Mouse (Mus musculus) skeletal muscle tissue, adult 2 months (tissue): ENCODE data around the gene Pik3r5.

Experiments used
- DNase-seq: peaks from one replicate; pipeline ENCODE4 v3.0.0-alpha.2; 2012; ENCODE audit warnings: low read depth, low spot score

Pik3r5 gene

GRCm38 (mm10) chr11:68485206-68485942, 53.5 kb downstream of the Pik3r5 start:
- peak; percentile 53 for DNase-seq

- no peak for DNase-seq
Measured at GRCm38 (mm10) chr11:68486093-68486492, 54.2 kb downstream of the Pik3r5 start.

DNA sequence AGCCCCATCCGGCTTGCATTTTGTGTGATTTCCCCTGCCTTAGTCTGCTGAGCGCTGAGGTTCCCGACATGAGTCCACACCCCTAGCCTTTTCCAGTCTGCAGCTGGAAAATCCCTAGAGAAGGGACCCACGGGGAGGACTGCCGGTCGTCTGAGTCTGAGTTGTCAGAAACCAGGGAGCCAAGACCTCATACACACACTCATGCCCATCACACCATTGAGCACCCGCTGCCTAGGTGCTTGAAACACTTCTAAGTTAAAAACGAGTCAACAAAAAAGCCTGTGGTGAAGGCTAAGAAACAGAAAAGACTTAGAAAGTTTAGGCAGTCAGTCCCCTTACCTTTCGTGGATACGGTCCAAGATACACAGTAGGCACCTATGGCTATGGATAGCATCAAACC, 55.8 kb downstream of the Pik3r5 start:
- DNase-seq, result no peak

DNA sequence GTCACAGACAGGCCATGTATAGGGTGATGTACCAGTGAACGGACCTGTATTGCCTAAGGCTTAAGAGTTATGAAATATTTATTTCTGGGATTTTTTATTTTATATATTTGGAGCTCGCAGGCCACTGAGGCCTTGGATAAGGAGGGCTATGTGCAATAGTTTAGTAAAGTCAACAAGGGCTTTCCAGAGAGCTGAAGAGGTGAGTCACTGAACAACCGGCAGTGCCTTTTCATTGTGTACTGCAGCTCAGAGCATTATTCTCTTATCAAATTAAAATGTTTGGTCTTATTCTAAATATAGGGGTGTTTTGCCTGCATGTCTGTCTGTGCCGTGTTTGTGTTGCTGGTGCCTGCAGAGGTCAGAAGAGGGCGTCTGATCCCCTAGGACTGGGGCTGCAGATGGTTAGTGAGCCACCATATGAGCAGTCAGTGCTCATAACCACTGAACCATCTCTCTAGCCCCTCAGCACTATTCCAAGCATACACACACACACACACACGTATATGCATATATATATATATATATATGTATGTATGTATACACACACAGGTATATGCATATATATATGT, 56.4 kb downstream of the Pik3r5 start:
- DNase-seq, result no peak

GRCm38 (mm10) chr11:68489236-68489635, 57.3 kb downstream of the Pik3r5 start:
- DNase-seq, result no peak

- DNase-seq, result no peak
Measured at GRCm38 (mm10) chr11:68492592-68492991, 60.7 kb downstream of the Pik3r5 start.

DNA sequence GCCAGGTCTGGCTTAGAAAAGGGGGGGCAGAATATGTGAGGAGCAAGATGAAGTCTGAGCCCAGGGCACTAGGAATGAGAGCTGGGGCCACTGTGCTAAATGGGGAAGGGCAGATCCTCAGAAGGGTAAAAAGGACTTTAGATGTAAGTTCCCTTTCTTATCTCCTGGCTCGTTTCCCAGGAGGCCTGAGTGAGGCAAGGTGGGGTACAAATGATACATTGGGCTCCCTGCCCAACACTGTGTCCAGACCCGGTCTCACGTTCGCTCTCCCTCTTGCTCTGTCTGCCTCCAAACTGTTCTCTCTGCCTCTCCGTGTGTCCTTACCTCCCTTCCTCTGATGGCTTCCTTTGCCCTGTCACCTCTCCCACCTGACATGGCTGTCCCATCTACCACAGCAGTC, 61.8 kb downstream of the Pik3r5 start:
- DNase-seq, result no peak

- DNase-seq, result no peak
Measured at GRCm38 (mm10) chr11:68497081-68497480, 65.2 kb downstream of the Pik3r5 start.

DNA sequence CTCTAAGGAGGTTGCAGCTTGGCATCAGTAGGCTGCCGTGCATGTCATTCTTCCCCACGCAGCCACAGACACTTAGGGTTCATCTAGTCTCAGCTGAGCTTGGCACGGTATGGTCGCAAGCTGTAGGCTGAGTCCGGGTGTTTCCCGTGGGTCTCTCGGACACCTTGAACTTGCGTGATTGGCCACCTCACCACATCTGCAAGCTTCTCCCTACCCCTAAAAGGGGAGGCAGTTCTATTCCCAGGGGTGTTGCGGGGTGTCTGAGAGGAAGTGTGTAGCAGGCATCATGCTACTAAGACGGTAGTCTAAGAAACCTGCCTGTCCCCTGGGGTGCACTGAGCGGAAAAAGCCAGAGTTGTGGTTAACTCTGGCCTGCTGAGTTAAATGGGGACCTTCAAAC, 66.6 kb downstream of the Pik3r5 start:
- DNase-seq, result no peak

- no peak for DNase-seq
Measured at GRCm38 (mm10) chr11:68498999-68499699, 67.2 kb downstream of the Pik3r5 start.

GRCm38 (mm10) chr11:68500949-68501350, 69.0 kb downstream of the Pik3r5 start:
- DNase-seq, result no peak

- no peak for DNase-seq
Measured at GRCm38 (mm10) chr11:68502408-68502807, 70.5 kb downstream of the Pik3r5 start.

DNA sequence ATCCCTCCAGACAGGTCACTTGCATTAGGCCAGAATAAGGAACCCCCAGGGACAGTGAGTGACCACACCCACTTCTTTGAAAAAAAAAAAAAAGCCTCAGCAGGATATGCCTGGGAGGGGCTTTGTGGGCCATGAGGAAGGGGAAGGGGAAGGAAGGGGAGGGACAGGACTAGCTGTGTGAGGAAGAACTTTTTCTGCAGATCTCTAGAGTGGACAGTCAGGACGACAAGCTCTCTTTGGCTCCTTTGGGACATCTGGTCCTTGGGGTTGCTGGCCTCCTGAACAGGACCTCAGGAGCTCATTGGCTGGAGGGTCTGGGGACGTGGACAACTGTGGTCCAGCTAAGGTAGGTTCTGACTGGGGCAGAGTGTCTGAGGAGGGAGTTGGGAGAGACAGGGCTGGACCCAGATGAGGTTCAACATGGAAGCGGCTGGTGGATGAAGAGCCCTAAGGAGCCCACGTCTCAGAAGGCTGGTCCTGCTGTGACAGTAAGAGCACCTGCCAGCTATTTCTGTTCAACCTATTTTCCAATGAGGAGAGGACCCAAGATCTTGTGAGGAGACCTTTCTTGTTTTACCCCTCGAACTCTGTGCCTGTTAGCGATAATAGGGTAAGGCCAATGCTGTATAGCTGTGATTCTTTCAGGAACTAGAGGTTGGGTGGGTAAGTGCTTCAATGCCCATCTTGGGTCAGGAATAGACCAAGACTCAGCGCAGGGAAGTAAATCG, 71.1 kb downstream of the Pik3r5 start, which contains the start of gene Pik3r6:
Pik3r6 (plus strand) TSS at position 118 of the 728 bp plus-strand sequence.
- peak; percentile 50 for DNase-seq

GRCm38 (mm10) chr11:68504913-68505312, 73.0 kb downstream of the Pik3r5 start:
- DNase-seq, result no peak

DNA sequence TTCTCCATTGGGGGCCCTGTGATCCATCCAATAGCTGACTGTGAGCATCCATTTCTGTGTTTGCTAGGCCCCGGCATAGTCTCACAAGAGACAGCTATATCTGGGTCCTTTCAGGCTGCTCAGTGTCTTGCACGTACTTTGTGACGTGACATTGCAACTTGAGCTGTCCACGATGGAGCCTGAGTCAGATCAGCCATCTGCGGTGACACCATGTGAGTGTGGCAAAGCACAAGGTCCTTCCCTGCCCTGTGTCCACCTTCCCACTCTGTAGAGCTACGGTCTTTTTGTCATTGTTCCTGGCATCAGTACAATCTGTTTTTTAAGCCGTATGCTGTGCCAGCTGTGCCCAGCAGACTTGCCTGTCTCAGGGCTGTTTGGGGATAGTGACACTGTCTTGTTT, 75.3 kb downstream of the Pik3r5 start:
- no peak for DNase-seq

DNA sequence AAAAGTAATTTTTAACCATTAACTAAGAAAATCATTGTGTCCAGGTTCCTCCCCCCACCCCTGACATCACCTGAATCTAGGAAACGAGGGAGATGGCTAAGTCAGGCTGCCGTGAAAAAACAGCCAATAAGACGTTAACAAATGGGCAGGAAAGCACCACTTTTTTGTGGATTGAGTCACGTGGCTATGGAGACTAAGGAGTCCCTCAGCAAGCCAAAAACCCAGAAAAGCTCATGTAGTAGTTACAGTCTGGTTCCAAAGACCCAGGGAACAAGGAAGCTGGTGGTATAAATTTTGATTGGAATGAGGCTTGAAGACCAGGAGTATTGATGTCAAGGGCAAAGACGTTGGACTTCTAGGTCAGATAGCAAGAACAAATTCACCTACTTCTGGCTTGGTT, 76.7 kb downstream of the Pik3r5 start:
- no peak for DNase-seq

DNA sequence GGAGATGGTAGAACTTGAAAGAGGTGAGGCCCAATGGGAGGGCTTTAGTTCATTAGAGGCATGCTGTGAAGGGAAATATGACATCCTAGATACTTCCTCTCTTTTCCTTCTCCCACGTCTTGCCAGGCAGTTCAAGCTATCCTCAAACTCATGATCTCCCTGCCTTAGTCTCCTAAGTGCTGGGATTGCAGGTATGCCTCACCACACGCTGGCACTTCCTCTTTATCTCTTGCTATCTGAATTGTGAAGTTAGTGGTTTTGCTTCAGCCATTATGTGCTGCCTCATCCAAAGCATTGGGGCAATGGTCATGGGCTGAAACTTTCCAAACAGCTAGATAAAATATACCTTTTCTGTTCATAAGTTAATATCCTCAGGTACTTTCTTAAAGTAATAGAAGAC, 77.3 kb downstream of the Pik3r5 start:
- no peak for DNase-seq

- no peak for DNase-seq
Measured at GRCm38 (mm10) chr11:68513969-68514368, 82.0 kb downstream of the Pik3r5 start.

DNA sequence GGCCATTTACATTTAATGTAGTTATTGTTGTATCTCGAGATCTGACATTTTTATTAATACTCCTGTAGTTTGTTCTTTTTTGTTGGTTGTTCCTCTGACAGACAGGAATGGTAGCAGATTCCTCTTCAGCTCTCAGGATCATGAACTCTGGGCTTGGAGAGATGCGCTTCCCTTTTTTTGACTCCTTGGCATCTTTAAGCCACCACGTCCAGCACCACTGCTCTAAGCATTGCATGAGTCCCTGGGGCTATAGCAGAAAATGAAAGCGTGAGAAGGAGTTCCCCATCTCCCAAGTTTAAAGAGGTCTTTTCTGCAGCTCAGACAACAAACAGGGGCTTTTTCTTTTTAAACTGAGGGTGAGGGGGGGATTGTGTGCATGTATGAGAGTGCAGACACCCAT, 87.4 kb downstream of the Pik3r5 start:
- no peak for DNase-seq

GRCm38 (mm10) chr11:68519815-68520214, 87.9 kb downstream of the Pik3r5 start:
- no peak for DNase-seq

DNA sequence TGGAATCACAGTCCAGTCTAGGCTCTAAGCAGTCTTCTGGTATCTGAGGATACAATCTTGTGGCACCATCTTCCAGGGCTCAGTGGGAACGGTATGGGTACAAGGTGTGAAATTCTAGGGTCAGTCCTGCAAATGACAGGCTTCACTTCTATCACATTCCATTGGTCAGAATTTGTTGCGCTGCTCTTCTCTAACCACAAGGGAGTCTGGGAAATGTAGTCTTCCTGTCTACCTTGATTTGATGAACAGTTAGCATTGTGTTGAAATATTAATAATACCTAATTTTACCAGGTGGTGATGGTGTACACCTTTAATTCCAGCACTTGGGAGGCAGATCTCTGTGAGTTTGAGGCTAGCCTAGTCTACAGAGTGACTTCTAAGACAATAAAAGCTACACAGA, 88.5 kb downstream of the Pik3r5 start:
- DNase-seq, result no peak

DNA sequence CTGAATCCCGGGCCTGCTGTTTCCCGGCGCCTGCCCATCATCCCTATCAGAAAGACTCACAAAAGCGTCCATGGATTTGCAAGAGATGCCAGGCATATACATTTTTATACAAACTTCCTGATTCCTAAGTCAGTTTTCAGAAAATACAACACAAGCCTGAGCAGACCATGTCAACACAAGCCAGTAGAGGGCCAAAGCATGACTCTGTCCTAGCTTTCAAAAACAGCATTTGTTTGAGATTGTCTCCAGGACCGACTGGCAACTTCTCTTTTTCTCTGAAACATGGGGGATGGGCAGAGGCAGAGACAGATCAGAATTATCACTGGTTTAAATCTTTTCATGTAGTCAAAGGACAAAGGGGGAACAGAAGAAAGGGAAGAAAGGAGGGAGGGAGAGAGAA, 89.4 kb downstream of the Pik3r5 start:
- DNase-seq, result no peak
